Mouse (Mus musculus): ENCODE data around the gene Retreg3.

The Retreg3 gene

DNA sequence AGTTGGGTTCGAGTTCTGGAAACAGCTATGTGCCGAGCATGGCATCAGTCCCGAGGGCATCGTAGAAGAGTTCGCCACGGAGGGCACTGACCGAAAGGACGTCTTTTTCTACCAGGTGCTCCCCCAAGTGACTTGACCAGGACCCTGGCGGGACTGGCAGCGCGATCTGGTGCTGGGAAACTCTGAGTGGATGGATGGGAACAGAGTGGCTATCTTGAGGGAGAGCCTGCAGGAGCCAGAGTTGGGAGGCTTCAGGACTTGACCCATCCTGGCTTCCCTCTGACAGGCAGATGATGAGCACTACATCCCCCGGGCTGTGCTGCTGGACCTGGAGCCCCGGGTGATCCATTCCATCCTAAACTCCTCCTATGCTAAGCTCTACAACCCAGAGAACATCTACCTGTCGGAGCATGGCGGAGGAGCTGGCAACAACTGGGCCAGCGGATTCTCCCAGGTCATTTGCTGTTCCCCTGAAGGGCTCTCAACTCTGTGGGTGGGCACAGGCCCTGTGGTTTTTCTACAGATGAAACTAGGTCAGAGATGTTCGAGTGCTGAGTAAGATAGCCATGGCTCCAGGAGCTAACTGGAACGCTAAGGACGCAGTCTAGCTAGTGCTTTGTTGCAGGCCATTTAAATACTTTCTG, 974 bp upstream of the Retreg3 start:
- intact Hi-C loops (cut with DNase I) = no loop called here

DNA sequence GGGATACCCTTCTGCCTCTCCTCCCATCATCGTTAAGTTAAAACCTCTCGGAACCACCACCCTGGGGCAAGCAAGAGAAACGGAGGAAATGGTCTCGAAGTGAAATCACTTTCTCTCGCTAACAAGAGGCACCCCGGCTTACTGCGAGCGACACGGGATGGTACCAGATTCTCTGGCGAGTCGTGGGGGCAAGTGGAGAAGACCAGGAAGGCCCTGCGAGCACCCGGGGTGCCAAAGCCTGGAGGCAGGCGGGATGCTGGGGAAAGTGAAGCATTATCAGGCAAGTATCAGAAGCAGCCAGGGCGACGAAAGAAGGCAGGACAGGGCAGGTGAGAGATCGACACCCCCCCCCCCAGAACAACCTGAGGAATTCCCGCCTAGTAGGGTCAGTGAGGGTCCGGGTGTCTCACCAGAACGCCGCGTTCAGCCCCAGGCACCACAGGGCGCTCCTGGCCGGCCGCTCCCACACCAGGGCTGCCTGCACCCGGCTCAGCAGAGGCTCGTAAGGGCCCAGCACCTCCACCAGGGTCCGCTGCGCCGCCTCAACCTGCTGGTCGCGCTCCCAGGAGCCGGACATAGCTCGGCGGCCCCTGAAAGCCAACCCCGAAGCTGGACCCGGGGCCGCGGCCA, 447 bp downstream of the Retreg3 start:
- intact Hi-C loops (cut with DNase I) = no loop called here

DNA sequence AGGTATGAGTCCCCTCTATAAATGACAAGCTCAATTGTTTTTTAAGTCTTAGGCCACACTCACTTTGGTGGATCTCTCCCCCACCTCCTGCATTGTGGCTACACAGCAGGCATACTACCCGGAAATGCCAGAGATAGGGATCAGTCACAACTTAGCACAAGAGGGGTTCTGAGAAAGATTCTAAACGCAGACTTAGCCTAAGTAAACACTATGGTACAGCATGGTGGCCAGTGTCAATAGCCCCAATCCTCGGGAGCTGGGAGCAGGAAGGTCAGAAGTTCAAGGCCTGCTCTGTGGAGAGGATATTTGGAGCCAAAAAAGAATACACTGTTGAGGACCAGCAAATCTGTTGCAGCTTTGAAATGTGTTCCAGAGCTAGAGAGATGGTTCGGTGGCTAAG, 1.6 kb downstream of the Retreg3 start:
- intact Hi-C loops (cut with DNase I) = no loop called here

GRCm38 (mm10) chr11:101115564-101115963, 4.1 kb downstream of the Retreg3 start:
- intact Hi-C loops (cut with DNase I) = no loop called here

DNA sequence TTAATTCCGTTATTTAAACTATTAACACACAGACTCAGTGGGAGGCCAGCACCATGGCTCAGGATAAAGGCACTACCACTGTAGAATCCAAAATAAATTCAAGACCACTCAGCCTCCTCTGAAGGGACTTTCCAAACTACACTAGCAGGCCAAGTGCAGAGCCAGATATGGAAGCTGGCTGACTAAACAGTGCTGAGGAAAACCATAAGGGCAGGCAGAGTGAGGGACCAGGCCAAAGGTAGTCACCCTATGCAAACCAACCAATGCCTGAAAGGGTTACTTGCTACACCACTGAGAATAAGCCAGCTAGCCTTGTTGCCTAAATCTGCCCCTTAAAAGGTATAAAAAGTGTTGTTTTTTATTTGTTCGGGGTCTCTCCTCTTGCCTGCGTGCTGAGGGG, 7.5 kb downstream of the Retreg3 start:
- intact Hi-C loops (cut with DNase I) = no loop called here

GRCm38 (mm10) chr11:101111178-101111577, 8.5 kb downstream of the Retreg3 start:
- intact Hi-C loops (cut with DNase I) = no loop called here

GRCm38 (mm10) chr11:101110708-101111107, 9.0 kb downstream of the Retreg3 start:
- intact Hi-C loops (cut with DNase I) = no loop called here

GRCm38 (mm10) chr11:101109351-101109750, 10.3 kb downstream of the Retreg3 start:
- intact Hi-C loops (cut with DNase I) = no loop called here

- intact Hi-C loops (cut with DNase I) = no loop called here
Observed at GRCm38 (mm10) chr11:101103011-101103410, 16.7 kb downstream of the Retreg3 start.

- intact Hi-C loops (cut with DNase I) = loop anchor here (5.0 kb wide), 1 partner anchor 79 kb away; the partner anchor contains the start of gene Ccr10
Observed at GRCm38 (mm10) chr11:101098231-101098630, 21.5 kb downstream of the Retreg3 start.

GRCm38 (mm10) chr11:101095314-101096024, 24.2 kb downstream of the Retreg3 start, which contains the start of gene Psmc3ip:
Psmc3ip (minus strand) TSS chr11:101095436.
- intact Hi-C loops (cut with DNase I) = loop anchor here (5.0 kb wide), 1 partner anchor 82 kb away; the partner anchor contains the start of gene Ccr10

GRCm38 (mm10) chr11:101094930-101095313, 24.8 kb downstream of the Retreg3 start:
- intact Hi-C loops (cut with DNase I) = loop anchor here (5.0 kb wide), 1 partner anchor 82 kb away; the partner anchor contains the start of gene Ccr10

GRCm38 (mm10) chr11:101089931-101090330, 29.8 kb downstream of the Retreg3 start:
- intact Hi-C loops (cut with DNase I) = no loop called here

DNA sequence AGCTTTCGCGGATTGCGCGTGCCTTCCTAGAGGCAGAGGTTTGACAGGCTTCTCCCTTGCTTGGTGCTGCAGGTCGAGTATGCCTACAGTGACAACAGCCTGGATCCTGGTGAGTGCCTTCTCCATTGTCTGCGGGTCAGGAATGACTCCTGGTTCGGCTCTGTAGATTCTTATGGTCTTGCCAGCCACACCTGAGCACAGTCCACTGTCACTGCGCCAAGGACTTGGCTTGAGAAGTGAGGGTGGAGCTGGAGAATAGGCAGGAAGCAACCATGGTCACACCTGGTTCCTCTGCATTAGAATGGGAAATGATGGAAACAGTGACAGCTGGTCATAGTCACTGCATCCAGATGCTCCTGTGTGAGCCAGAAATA, 32.0 kb downstream of the Retreg3 start:
- intact Hi-C loops (cut with DNase I) = no loop called here

- intact Hi-C loops (cut with DNase I) = no loop called here
Observed at GRCm38 (mm10) chr11:101086756-101087681, 32.7 kb downstream of the Retreg3 start, which contains the start of gene Mlx. Mlx (plus strand) TSS chr11:101087277.

DNA sequence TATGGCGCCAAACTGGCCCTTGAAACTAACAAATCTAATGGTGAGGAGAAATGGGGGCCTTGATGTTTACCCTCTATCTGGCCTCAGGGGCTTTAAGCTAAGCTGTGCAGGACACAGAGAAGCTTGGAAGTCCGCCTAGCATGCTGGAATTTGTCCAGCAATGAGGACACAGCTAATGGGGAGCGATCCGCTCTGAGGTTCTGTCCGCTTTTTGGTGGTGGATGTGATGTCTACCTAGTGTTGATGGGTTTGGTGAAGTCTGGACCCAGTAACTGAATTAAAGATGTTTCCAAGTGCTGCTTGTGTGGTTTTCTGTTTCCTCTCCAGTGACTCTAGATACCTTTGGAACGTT, 33.4 kb downstream of the Retreg3 start:
- intact Hi-C loops (cut with DNase I) = no loop called here

DNA sequence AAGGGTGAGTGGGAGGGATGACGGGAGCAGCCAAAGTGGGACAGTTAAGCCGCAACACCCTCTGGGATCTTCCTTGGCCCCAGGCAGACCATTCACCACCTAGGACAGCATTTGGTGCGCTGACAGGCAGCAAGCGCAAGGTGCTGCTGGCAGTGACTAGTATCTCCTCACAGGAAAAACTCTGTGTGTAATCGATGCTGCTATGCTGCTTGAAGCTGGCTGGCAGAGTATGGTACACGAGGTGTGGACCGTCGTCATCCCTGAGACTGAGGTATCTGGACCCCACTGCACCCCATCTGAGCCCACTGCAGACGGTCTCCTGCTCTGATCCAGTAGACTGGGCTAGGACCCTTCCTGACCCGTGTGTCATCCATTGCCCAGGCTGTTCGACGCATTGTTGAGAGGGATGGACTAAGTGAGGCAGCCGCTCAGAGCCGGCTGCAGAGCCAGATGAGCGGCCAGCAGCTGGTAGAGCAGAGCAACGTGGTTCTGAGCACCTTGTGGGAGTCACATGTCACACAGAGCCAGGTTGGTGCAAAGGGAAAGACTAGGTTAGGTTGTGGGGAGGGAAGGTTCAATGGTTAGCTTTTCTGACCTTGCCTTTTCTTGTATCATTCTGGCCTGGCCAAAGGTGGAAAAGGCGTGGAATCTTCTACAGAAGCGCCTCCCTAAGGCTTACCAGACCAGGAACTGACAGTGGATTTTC, 33.9 kb downstream of the Retreg3 start:
- intact Hi-C loops (cut with DNase I) = no loop called here

- intact Hi-C loops (cut with DNase I) = no loop called here
Observed at GRCm38 (mm10) chr11:101084811-101085210, 34.9 kb downstream of the Retreg3 start.

GRCm38 (mm10) chr11:101084246-101084645, 35.4 kb downstream of the Retreg3 start:
- intact Hi-C loops (cut with DNase I) = no loop called here

DNA sequence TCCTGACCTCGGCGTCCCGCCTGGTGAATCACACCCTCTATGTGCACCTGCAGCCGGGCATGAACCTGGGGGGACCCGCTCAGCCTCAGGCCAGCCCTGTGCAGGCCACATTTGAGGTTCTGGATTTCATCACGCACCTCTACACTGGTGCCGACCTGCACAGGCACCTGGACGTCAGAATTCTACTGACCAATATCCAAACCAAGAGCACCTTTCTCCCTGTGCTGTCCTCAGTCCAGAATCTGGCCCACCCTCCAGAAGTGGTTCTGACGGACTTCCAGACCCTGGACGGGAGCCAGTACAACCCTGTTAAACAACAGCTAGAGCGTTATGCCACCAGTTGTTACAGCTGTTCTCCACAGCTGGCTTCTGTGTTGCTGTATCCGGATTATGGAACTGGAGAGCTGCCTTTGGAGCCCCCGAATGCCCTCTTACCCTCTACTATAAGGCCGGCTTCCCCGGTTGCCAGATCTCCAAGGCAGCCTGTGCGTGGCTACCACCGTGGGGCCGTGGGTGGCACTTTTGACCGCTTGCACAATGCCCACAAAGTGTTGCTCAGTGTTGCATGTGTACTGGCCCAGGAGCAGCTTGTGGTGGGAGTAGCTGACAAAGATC, 36.5 kb downstream of the Retreg3 start:
- intact Hi-C loops (cut with DNase I) = no loop called here

Measured in adrenal gland (tissue).